In the genomic region with DNA sequence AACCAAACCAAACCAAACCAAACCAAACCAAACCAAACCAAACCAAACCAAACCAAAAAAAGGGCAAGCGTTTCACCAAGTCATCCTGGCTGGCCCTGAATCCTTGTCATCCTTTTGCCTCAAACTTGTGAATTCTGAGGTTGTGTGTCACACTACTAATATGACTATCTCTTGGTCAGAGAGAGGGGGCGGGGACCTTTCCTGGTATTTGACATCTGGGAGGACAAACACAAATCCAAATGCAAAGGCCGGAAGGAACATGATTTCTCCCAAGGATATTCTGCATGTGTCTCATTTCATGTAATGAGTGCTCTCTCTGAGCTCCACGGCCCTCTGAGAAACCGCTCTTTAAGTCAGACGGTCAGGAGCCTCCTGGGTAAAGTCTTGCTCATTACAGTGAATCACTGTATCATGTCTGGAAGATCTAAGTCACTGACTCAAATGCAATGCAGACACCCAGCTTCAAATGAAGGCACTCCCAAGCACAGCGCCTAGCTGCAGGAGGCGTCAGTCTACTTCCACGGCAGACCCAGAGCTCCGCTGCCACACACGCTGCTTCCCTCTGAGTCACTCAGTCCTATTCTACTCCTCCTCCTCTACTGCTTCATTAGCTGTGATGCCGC, we compare ENCODE assay signal across 18 mouse cellular contexts. TPM values are rescaled to one million over a fixed set of nuclear protein-coding genes. Genes with fewer than 3 reads are reported as not detected.
DNase-seq lines count a peak whose midpoint lies in the region; ATAC-seq and TF ChIP-seq lines count a peak whose summit lies in the region.
"Had no signal": no experiment of that assay in that cellular context is flagged by ENCODE, and none has a peak within 500 bp of the region (broad histone marks: within the 10 kb centered on the region; RNA-seq: fewer than 3 reads in every experiment).

No protein-coding gene starts in this region.

- 0 out of 2 replicates have a peak overlapping the region, but pooled peaks have one; percentile 14 for H3K27ac ChIP-seq in hindbrain, embryonic 13.5 days
- H3K27ac ChIP-seq in hindbrain, embryonic 11.5 days (ENCODE audit: low read depth, low read length): no peak overlapping the region
- no peak overlapping the region for H3K27ac ChIP-seq in midbrain, embryonic 15.5 days
- no peak overlapping the region for H3K27ac ChIP-seq in midbrain, postnatal 0 days (ENCODE audit: low read depth, low read length)
- H3K27ac ChIP-seq: hindbrain, embryonic 10.5 days; kidney, embryonic 15.5 days; neural tube, embryonic 13.5 days had no signal

- DNase-seq in hindbrain, embryonic 11.5 days (ENCODE audit: low spot score): no peak
- DNase-seq in midbrain, postnatal 0 days (ENCODE audit: low spot score): no peak
- peak; percentile 92 for DNase-seq in brain, adult 2 months (ENCODE audit: low read depth, low spot score)
- peak; percentile 31 to 43 for DNase-seq in left cerebral cortex, postnatal 36 days (ENCODE audit: low spot score in 2 of 2)
- no peak for DNase-seq in urinary bladder, postnatal 4 days (ENCODE audit: low spot score in 2 of 2)
- DNase-seq: cerebellum, postnatal 14 days; forebrain, postnatal 0 days; gastrocnemius, postnatal 36 days; lung, embryonic 14.5 days; spleen, adult 18-20 months; thymus, postnatal 25 days had no signal

- peaks cover 40% of the 10 kb centered on the region for H3K36me3 ChIP-seq in hindbrain, embryonic 13.5 days
- no peaks in the 10 kb centered on the region for H3K36me3 ChIP-seq in hindbrain, embryonic 11.5 days (ENCODE audit: control insufficient read depth, insufficient read depth, low read length)
- H3K36me3 ChIP-seq in midbrain, embryonic 15.5 days (replicated peaks): 0 out of 2 replicates have a peak, but pooled peaks cover 4% of the 10 kb centered on the region
- peaks cover 20% of the 10 kb centered on the region for H3K36me3 ChIP-seq in midbrain, postnatal 0 days (ENCODE audit: insufficient read depth, low read length)

- intact Hi-C loops in left cerebral cortex, postnatal 36 days (cut with DNase I): no loop called here

- no peak overlapping the region for H3K9ac ChIP-seq in hindbrain, embryonic 13.5 days
- H3K9ac ChIP-seq in hindbrain, embryonic 11.5 days (ENCODE audit: low read depth, low read length): no peak overlapping the region
- no peak overlapping the region for H3K9ac ChIP-seq in midbrain, embryonic 15.5 days
- H3K9ac ChIP-seq in midbrain, postnatal 0 days (replicated peaks; ENCODE audit: low read length, poor library complexity, severe bottlenecking): no peak overlapping the region
- H3K9ac ChIP-seq: forebrain, postnatal 0 days; kidney, embryonic 15.5 days; lung, embryonic 14.5 days; neural tube, embryonic 13.5 days had no signal

- H3K27me3 ChIP-seq in hindbrain, embryonic 13.5 days: no peaks in the 10 kb centered on the region
- H3K27me3 ChIP-seq in hindbrain, embryonic 11.5 days (ENCODE audit: control insufficient read depth, insufficient read depth, low read length): no peaks in the 10 kb centered on the region
- H3K27me3 ChIP-seq in midbrain, embryonic 15.5 days (replicated peaks): no peaks in the 10 kb centered on the region
- H3K27me3 ChIP-seq in midbrain, postnatal 0 days (ENCODE audit: insufficient read depth, low read length): no peaks in the 10 kb centered on the region
- H3K27me3 ChIP-seq: kidney, embryonic 15.5 days; neural tube, embryonic 13.5 days had no signal

- no peak for TF ChIP-seq CTCF in midbrain, postnatal 0 days (IDR thresholded peaks at IDR 0.05)

- H3K9me3 ChIP-seq in hindbrain, embryonic 13.5 days: no peaks in the 10 kb centered on the region
- no peaks in the 10 kb centered on the region for H3K9me3 ChIP-seq in hindbrain, embryonic 11.5 days (ENCODE audit: control insufficient read depth, low read length)
- H3K9me3 ChIP-seq in midbrain, embryonic 15.5 days: no peaks in the 10 kb centered on the region
- H3K9me3 ChIP-seq in midbrain, postnatal 0 days (ENCODE audit: low read length): no peaks in the 10 kb centered on the region
- H3K9me3 ChIP-seq: hindbrain, embryonic 10.5 days; kidney, embryonic 15.5 days; neural tube, embryonic 13.5 days had no signal

- WGBS in hindbrain, embryonic 13.5 days: 85% methylated on average over 12 of the region's 12 CpGs
- WGBS in hindbrain, embryonic 11.5 days: 88% methylated on average over 12 of the region's 12 CpGs
- 73% methylated on average over 12 of the region's 12 CpGs for WGBS in midbrain, embryonic 15.5 days
- 65% methylated on average over 12 of the region's 12 CpGs for WGBS in midbrain, postnatal 0 days

- ATAC-seq in hindbrain, embryonic 13.5 days (ENCODE audit: low FRiP score): no peak
- ATAC-seq in hindbrain, embryonic 11.5 days (ENCODE audit: low FRiP score): no peak
- 0 out of 2 replicates have a peak, but pooled peaks have one; percentile 62 for ATAC-seq in midbrain, embryonic 15.5 days (replicated peaks)
- no peak for ATAC-seq in midbrain, postnatal 0 days (ENCODE audit: low FRiP score)
- ATAC-seq: activated CD4-positive, CD25-positive, alpha-beta regulatory T cell, adult 4 months; forebrain, postnatal 0 days had no signal

- no peaks in the 10 kb centered on the region for H3K4me1 ChIP-seq in hindbrain, embryonic 13.5 days (replicated peaks)
- no peaks in the 10 kb centered on the region for H3K4me1 ChIP-seq in hindbrain, embryonic 11.5 days (replicated peaks; ENCODE audit: control insufficient read depth, insufficient read depth, low read length)
- no peaks in the 10 kb centered on the region for H3K4me1 ChIP-seq in midbrain, embryonic 15.5 days
- H3K4me1 ChIP-seq in midbrain, postnatal 0 days (ENCODE audit: insufficient read depth, low read length): no peaks in the 10 kb centered on the region
- H3K4me1 ChIP-seq: hindbrain, embryonic 10.5 days; kidney, embryonic 15.5 days; neural tube, embryonic 13.5 days had no signal

- no peak overlapping the region for H3K4me2 ChIP-seq in hindbrain, embryonic 13.5 days
- H3K4me2 ChIP-seq in hindbrain, embryonic 11.5 days (replicated peaks; ENCODE audit: low read depth, low read length): no peak overlapping the region
- no peak overlapping the region for H3K4me2 ChIP-seq in midbrain, embryonic 15.5 days
- no peak overlapping the region for H3K4me2 ChIP-seq in midbrain, postnatal 0 days (ENCODE audit: low read depth, low read length, poor library complexity, severe bottlenecking)
- H3K4me2 ChIP-seq: kidney, embryonic 15.5 days; lung, embryonic 14.5 days; neural tube, embryonic 13.5 days had no signal

- H3K4me3 ChIP-seq in hindbrain, embryonic 13.5 days: no peak overlapping the region
- H3K4me3 ChIP-seq in hindbrain, embryonic 11.5 days (ENCODE audit: low read depth, low read length): no peak overlapping the region
- H3K4me3 ChIP-seq in midbrain, embryonic 15.5 days: no peak overlapping the region
- H3K4me3 ChIP-seq in midbrain, postnatal 0 days (ENCODE audit: low read depth, low read length): no peak overlapping the region
- H3K4me3 ChIP-seq: hindbrain, embryonic 10.5 days; kidney, embryonic 15.5 days; neural tube, embryonic 13.5 days had no signal

RNA-seq across cellular contexts. Expression of a gene that starts 43.0 kb away (rescaled TPM):
- 4.2 and 4.6 TPM in 2 replicates for polyA plus RNA-seq in hindbrain, embryonic 13.5 days (2015; fragmentation: Nextera tagmentation; extraction: Ambion mirVana)
- 0.77 and 1.5 TPM in 2 replicates for polyA plus RNA-seq in hindbrain, embryonic 11.5 days (2014; fragmentation: Nextera tagmentation; extraction: Ambion mirVana)
- 8.7 and 10.0 TPM in 2 replicates for polyA plus RNA-seq in midbrain, embryonic 15.5 days (2015; fragmentation: Nextera tagmentation; extraction: Ambion mirVana)
- total RNA-seq in midbrain, postnatal 0 days (2014; rRNA removed): 40.3 and 46.0 TPM in 2 replicates
- polyA plus RNA-seq in midbrain, postnatal 0 days (2015; fragmentation: Nextera tagmentation; extraction: Ambion mirVana): 21.7 and 21.8 TPM in 2 replicates
- 10 to 100 TPM; 26.8 to 37.5 TPM for total RNA-seq in left cerebral cortex, postnatal 36 days (2021)
- total RNA-seq: megakaryocyte progenitor cell, adult 5-6 weeks had no signal
- polyA plus RNA-seq: activated CD4-positive, CD25-positive, alpha-beta regulatory T cell, adult 4 months had no signal

RNA-seq across cellular contexts. Expression of a gene that starts 58.3 kb away (rescaled TPM):
- 126 and 131 TPM in 2 replicates for polyA plus RNA-seq in hindbrain, embryonic 13.5 days (2015; fragmentation: Nextera tagmentation; extraction: Ambion mirVana)
- polyA plus RNA-seq in hindbrain, embryonic 11.5 days (2014; fragmentation: Nextera tagmentation; extraction: Ambion mirVana): 54.7 and 59.5 TPM in 2 replicates
- polyA plus RNA-seq in midbrain, embryonic 15.5 days (2015; fragmentation: Nextera tagmentation; extraction: Ambion mirVana): 144 and 167 TPM in 2 replicates
- 121 and 230 TPM in 2 replicates for total RNA-seq in midbrain, postnatal 0 days (2014; rRNA removed)
- polyA plus RNA-seq in midbrain, postnatal 0 days (2015; fragmentation: Nextera tagmentation; extraction: Ambion mirVana): 170 and 179 TPM in 2 replicates
- total RNA-seq in left cerebral cortex, postnatal 36 days (2021): 100 to 1,000 TPM; 223 to 259 TPM

RNA-seq across cellular contexts. Expression of a gene that starts 58.9 kb away (rescaled TPM):
- 30.7 and 30.9 TPM in 2 replicates for polyA plus RNA-seq in hindbrain, embryonic 13.5 days (2015; fragmentation: Nextera tagmentation; extraction: Ambion mirVana)
- polyA plus RNA-seq in hindbrain, embryonic 11.5 days (2014; fragmentation: Nextera tagmentation; extraction: Ambion mirVana): 37.9 and 38.4 TPM in 2 replicates
- 28.2 and 31.6 TPM in 2 replicates for polyA plus RNA-seq in midbrain, embryonic 15.5 days (2015; fragmentation: Nextera tagmentation; extraction: Ambion mirVana)
- 33.9 and 38.4 TPM in 2 replicates for total RNA-seq in midbrain, postnatal 0 days (2014; rRNA removed)
- 13.7 and 16.9 TPM in 2 replicates for polyA plus RNA-seq in midbrain, postnatal 0 days (2015; fragmentation: Nextera tagmentation; extraction: Ambion mirVana)
- 10 to 100 TPM; 32.5 to 47.1 TPM for total RNA-seq in left cerebral cortex, postnatal 36 days (2021)

Comparison
In these comparisons a context has a peak if more than half of its experiments do, and no peak if none do; other contexts are left out.
1. DNase-seq: peak in brain, adult 2 months (single experiment) and left cerebral cortex, postnatal 36 days (2 of 2); none in hindbrain, embryonic 11.5 days (single experiment), midbrain, postnatal 0 days (single experiment) and urinary bladder, postnatal 4 days (0 of 2).